Comparison of ENCODE assay signal across 8 mouse cellular contexts in the genomic region with DNA sequence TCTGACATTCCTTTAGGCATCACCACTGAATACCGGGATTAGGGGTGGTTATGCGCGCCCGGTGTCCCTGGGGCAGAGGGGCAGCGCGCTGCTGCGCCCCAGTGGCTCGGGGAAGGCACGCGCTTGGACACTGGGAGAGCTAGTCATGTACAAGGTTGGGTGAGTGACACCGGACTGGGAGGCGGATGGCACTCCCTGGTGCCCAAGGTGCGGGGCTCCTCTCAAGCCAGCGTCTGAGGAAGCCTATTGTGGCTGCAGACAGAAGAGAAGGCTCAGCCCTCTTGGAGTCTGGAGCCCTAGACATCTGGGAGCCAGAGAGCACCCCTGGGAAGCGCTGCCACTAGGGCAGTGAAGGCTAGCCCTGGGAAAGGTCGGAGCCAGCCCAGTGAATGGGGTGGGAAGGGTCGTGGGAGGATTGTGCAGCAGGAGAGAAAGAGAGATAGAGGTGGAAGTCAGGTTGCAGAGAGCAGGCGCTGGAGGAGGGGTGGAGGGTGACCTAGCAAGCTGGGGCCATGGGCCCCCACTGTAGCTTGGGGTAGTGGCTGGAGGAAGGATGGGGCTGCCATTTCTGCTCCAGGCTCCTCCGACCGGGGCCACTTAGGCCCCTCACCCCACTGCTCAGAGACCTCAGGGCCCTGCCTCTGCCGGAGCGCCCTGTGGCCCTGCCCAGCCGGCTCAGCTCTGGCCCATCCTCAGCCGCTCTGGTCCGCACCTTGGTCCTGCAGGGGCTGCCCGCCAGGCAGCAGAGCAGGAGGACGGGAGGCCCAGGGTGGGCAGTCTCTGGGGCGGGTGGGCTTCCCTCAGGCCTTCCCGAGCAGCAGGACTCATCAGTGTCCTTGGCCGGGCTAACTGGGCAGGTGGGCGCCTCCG. TPM values are rescaled to one million over a fixed set of nuclear protein-coding genes. Genes with fewer than 3 reads are reported as not detected.
DNase-seq lines count a peak whose midpoint lies in the region; ATAC-seq and TF ChIP-seq lines count a peak whose summit lies in the region.

No protein-coding gene starts in this region.

- peak overlapping the region; percentile 6; the same call in 1 of the 2 replicates for H3K9ac ChIP-seq in hindbrain, postnatal 0 days (replicated peaks; ENCODE audit: low read length)
- H3K9ac ChIP-seq in midbrain, embryonic 14.5 days (replicated peaks; ENCODE audit: low read length), result no peak overlapping the region

- no peaks in the 10 kb centered on the region for H3K9me3 ChIP-seq in hindbrain, postnatal 0 days (ENCODE audit: low read length)
- H3K9me3 ChIP-seq in midbrain, embryonic 14.5 days (ENCODE audit: control insufficient read depth, low read length), result no peaks in the 10 kb centered on the region

- intact Hi-C loops in gastrocnemius, adult 2 months (cut with DNase I), result loop anchor here (2.0 to 5.0 kb wide), 3 partner anchors 64 to 164 kb away; no protein-coding TSS in a partner anchor
- intact Hi-C loops in gastrocnemius, postnatal 36 days (cut with DNase I), result no loop called here

- H3K4me3 ChIP-seq in gastrocnemius, adult 2 months, result peak overlapping the region; percentile 66
- no peak overlapping the region for H3K4me3 ChIP-seq in cortical plate, adult 2 months (ENCODE audit: insufficient read depth, low read length)
- peak overlapping the region; percentile 18 for H3K4me3 ChIP-seq in hindbrain, postnatal 0 days (ENCODE audit: low read length)
- peak overlapping the region; percentile 22; the same call in 1 of the 2 replicates for H3K4me3 ChIP-seq in midbrain, embryonic 14.5 days (replicated peaks; ENCODE audit: low read depth, low read length)

- peak overlapping the region; percentile 62; the same call in 1 of the 2 replicates for H3K27ac ChIP-seq in gastrocnemius, adult 2 months
- 0 out of 2 replicates have a peak overlapping the region, but pooled peaks have one; percentile 22 for H3K27ac ChIP-seq in cortical plate, adult 2 months (ENCODE audit: insufficient read depth, low read length)
- H3K27ac ChIP-seq in hindbrain, postnatal 0 days, result peak overlapping the region; percentile 71; the same call in 1 of the 2 replicates
- H3K27ac ChIP-seq in midbrain, embryonic 14.5 days (replicated peaks; ENCODE audit: low read depth, low read length), result no peak overlapping the region

- ATAC-seq in hindbrain, postnatal 0 days, result no peak
- no peak for ATAC-seq in midbrain, embryonic 14.5 days (ENCODE audit: low FRiP score, low TSS enrichment)
- no peak for ATAC-seq in erythroblast, adult 5-6 weeks (replicated peaks; ENCODE audit: low FRiP score, poor library complexity, severe bottlenecking)

- TF ChIP-seq CTCF in gastrocnemius, adult 2 months (IDR thresholded peaks at IDR 0.05), result peak; percentile 39
- TF ChIP-seq CTCF in cortical plate, adult 2 months (IDR thresholded peaks at IDR 0.05; ENCODE audit: extremely low read depth, insufficient read depth, low read length), result no peak
- no peak for TF ChIP-seq CTCF in hindbrain, postnatal 0 days (IDR thresholded peaks at IDR 0.05; ENCODE audit: low read depth)

- H3K4me1 ChIP-seq in cortical plate, adult 2 months (ENCODE audit: control insufficient read depth, insufficient read depth, low read length), result peaks cover 3% of the 10 kb centered on the region; the same call in 1 of the 2 replicates
- H3K4me1 ChIP-seq in hindbrain, postnatal 0 days (ENCODE audit: insufficient read depth, low read length), result peaks cover 36% of the 10 kb centered on the region; the same call in 1 of the 2 replicates
- H3K4me1 ChIP-seq in midbrain, embryonic 14.5 days (ENCODE audit: control insufficient read depth, insufficient read depth, low read length), result 0 out of 2 replicates have a peak, but pooled peaks cover 5% of the 10 kb centered on the region

- peak overlapping the region; percentile 53 for H3K4me2 ChIP-seq in hindbrain, postnatal 0 days (ENCODE audit: low read depth, low read length)
- H3K4me2 ChIP-seq in midbrain, embryonic 14.5 days (ENCODE audit: low read length), result peak overlapping the region; percentile 49

- H3K36me3 ChIP-seq in hindbrain, postnatal 0 days (ENCODE audit: insufficient read depth, low read length), result peaks cover 15% of the 10 kb centered on the region
- H3K36me3 ChIP-seq in midbrain, embryonic 14.5 days (ENCODE audit: control insufficient read depth, insufficient read depth, low read length), result peaks cover 8% of the 10 kb centered on the region; the same call in 1 of the 2 replicates

- TF ChIP-seq POLR2A in cortical plate, adult 2 months (IDR thresholded peaks at IDR 0.05; ENCODE audit: extremely low read depth, insufficient read depth, low read length), result no peak

- 11% methylated on average over 31 of the region's 32 CpGs for WGBS in hindbrain, postnatal 0 days
- 5% methylated on average over 32 of the region's 32 CpGs for WGBS in midbrain, embryonic 14.5 days

- DNase-seq in gastrocnemius, adult 2 months, result no peak
- no peak for DNase-seq in gastrocnemius, postnatal 36 days
- no peak for DNase-seq in hindbrain, postnatal 0 days (ENCODE audit: low spot score)
- DNase-seq in midbrain, embryonic 14.5 days, result no peak
- no peak for DNase-seq in T-cell, adult 2 months (ENCODE audit: low spot score)
- DNase-seq in thymus, postnatal 4 days, result no peak

- peaks cover 17% of the 10 kb centered on the region; the same call in 1 of the 2 replicates for H3K27me3 ChIP-seq in hindbrain, postnatal 0 days (ENCODE audit: insufficient read depth, low read length)
- H3K27me3 ChIP-seq in midbrain, embryonic 14.5 days (ENCODE audit: control insufficient read depth, insufficient read depth, low read length), result peaks cover 59% of the 10 kb centered on the region

RNA-seq across cellular contexts. Expression of a gene that starts 1.7 kb away (rescaled TPM):
- total RNA-seq in gastrocnemius, adult 2 months (2021), result not detected
- total RNA-seq in gastrocnemius, postnatal 36 days (2021), result not detected
- polyA plus RNA-seq in cortical plate, adult 2 months (2012; rRNA removed), result not detected in 2 replicates
- total RNA-seq in hindbrain, postnatal 0 days (2014; rRNA removed), result 1.0 TPM in 1 of 2 replicates, not detected in the other
- polyA plus RNA-seq in hindbrain, postnatal 0 days (2015; fragmentation: Nextera tagmentation; extraction: Ambion mirVana), result 0.20 and 0.44 TPM in 2 replicates
- 0.30 TPM in 1 of 2 replicates, not detected in the other for polyA plus RNA-seq in midbrain, embryonic 14.5 days (2014; fragmentation: Nextera tagmentation; extraction: Ambion mirVana)
- total RNA-seq in erythroblast, adult 5-6 weeks (2015; ENCODE audit: low replicate concordance), result not detected in 2 replicates
- total RNA-seq in erythroblast, adult 5-6 weeks (2017; ENCODE audit: low replicate concordance), result not detected in 2 replicates

RNA-seq across cellular contexts. Expression of a gene that starts 3.5 kb away (rescaled TPM):
- total RNA-seq in gastrocnemius, adult 2 months (2021), result not detected
- not detected for total RNA-seq in gastrocnemius, postnatal 36 days (2021)
- not detected in 2 replicates for polyA plus RNA-seq in cortical plate, adult 2 months (2012; rRNA removed)
- total RNA-seq in hindbrain, postnatal 0 days (2014; rRNA removed), result not detected in 2 replicates
- polyA plus RNA-seq in hindbrain, postnatal 0 days (2015; fragmentation: Nextera tagmentation; extraction: Ambion mirVana), result not detected in 2 replicates
- not detected in 2 replicates for polyA plus RNA-seq in midbrain, embryonic 14.5 days (2014; fragmentation: Nextera tagmentation; extraction: Ambion mirVana)
- total RNA-seq in erythroblast, adult 5-6 weeks (2015; ENCODE audit: low replicate concordance), result not detected in 2 replicates
- total RNA-seq in erythroblast, adult 5-6 weeks (2017; ENCODE audit: low replicate concordance), result not detected in 2 replicates

RNA-seq across cellular contexts. Expression of a gene that starts 19.1 kb away (rescaled TPM):
- 10 to 100 TPM; 29.7 to 32.3 TPM for total RNA-seq in gastrocnemius, adult 2 months (2021)
- 10 to 100 TPM; 27.0 to 27.8 TPM for total RNA-seq in gastrocnemius, postnatal 36 days (2021)
- polyA plus RNA-seq in cortical plate, adult 2 months (2012; rRNA removed), result 75.7 and 76.5 TPM in 2 replicates
- total RNA-seq in hindbrain, postnatal 0 days (2014; rRNA removed), result 26.1 and 46.7 TPM in 2 replicates
- polyA plus RNA-seq in hindbrain, postnatal 0 days (2015; fragmentation: Nextera tagmentation; extraction: Ambion mirVana), result 101 and 105 TPM in 2 replicates
- 112 and 117 TPM in 2 replicates for polyA plus RNA-seq in midbrain, embryonic 14.5 days (2014; fragmentation: Nextera tagmentation; extraction: Ambion mirVana)
- 8.4 and 12.9 TPM in 2 replicates for total RNA-seq in erythroblast, adult 5-6 weeks (2015; ENCODE audit: low replicate concordance)
- total RNA-seq in erythroblast, adult 5-6 weeks (2017; ENCODE audit: low replicate concordance), result 9.2 and 18.7 TPM in 2 replicates

RNA-seq across cellular contexts. Expression of a gene that starts 19.2 kb away (rescaled TPM):
- total RNA-seq in gastrocnemius, adult 2 months (2021), result 10 to 100 TPM; 28.0 to 35.5 TPM
- total RNA-seq in gastrocnemius, postnatal 36 days (2021), result 10 to 100 TPM; 25.8 to 25.9 TPM
- polyA plus RNA-seq in cortical plate, adult 2 months (2012; rRNA removed), result 87.9 and 93.2 TPM in 2 replicates
- 84.5 and 120 TPM in 2 replicates for total RNA-seq in hindbrain, postnatal 0 days (2014; rRNA removed)
- polyA plus RNA-seq in hindbrain, postnatal 0 days (2015; fragmentation: Nextera tagmentation; extraction: Ambion mirVana), result 159 and 165 TPM in 2 replicates
- polyA plus RNA-seq in midbrain, embryonic 14.5 days (2014; fragmentation: Nextera tagmentation; extraction: Ambion mirVana), result 196 TPM in 2 replicates
- 36.5 and 67.5 TPM in 2 replicates for total RNA-seq in erythroblast, adult 5-6 weeks (2015; ENCODE audit: low replicate concordance)
- 9.9 and 24.8 TPM in 2 replicates for total RNA-seq in erythroblast, adult 5-6 weeks (2017; ENCODE audit: low replicate concordance)

RNA-seq across cellular contexts. Expression of a gene that starts 27.6 kb away (rescaled TPM):
- not detected for total RNA-seq in gastrocnemius, adult 2 months (2021)
- total RNA-seq in gastrocnemius, postnatal 36 days (2021), result not detected
- polyA plus RNA-seq in cortical plate, adult 2 months (2012; rRNA removed), result 336 and 340 TPM in 2 replicates
- 146 and 156 TPM in 2 replicates for total RNA-seq in hindbrain, postnatal 0 days (2014; rRNA removed)
- 69.5 and 75.7 TPM in 2 replicates for polyA plus RNA-seq in hindbrain, postnatal 0 days (2015; fragmentation: Nextera tagmentation; extraction: Ambion mirVana)
- polyA plus RNA-seq in midbrain, embryonic 14.5 days (2014; fragmentation: Nextera tagmentation; extraction: Ambion mirVana), result 40.5 and 41.3 TPM in 2 replicates
- not detected in 2 replicates for total RNA-seq in erythroblast, adult 5-6 weeks (2015; ENCODE audit: low replicate concordance)
- total RNA-seq in erythroblast, adult 5-6 weeks (2017; ENCODE audit: low replicate concordance), result not detected in 2 replicates
